Mouse (Mus musculus) granulocyte monocyte progenitor cell, adult 5-6 weeks (primary cell): ENCODE results near the gene Plekhg5. TPM values are rescaled to one million over a fixed set of nuclear protein-coding genes. Genes with fewer than 3 reads are reported as not detected.
A peak's percentile ranks its signal among the peaks of the same experiment; 100 is the strongest.

Source experiments
- ATAC-seq: replicated peaks from 2 replicates; pipeline ENCODE4 v1.8.0; 2016; ENCODE audit warnings: mild to moderate bottlenecking, moderate TSS enrichment, inconsistent platforms; ENCODE audit not compliant: poor library complexity, severe bottlenecking
- total RNA-seq, 2 experiments: library from RNA; stranded (forward) in 1 of 2; stranded (reverse) in 1 of 2; fragments of 200-712, 200-1000 nt in 1 of 2; fragments of >200 nt in 1 of 2; fragmentation: Nextera tagmentation in 1 of 2; gene quantifications; 2 replicates each; pipeline ENCODE4 v1.2.3; 2014 to 2017

The Plekhg5 gene
- total RNA-seq, 2 experiments from 2014 or later: 0.34 to 2.2 TPM

GRCm38 (mm10) chr4:152138497-152139260, 66.4 kb downstream of the Plekhg5 start:
- peak; percentile 85 for ATAC-seq

GRCm38 (mm10) chr4:152140441-152140840, 68.1 kb downstream of the Plekhg5 start:
- peak; percentile 53 for ATAC-seq

- no peak for ATAC-seq
Observed at GRCm38 (mm10) chr4:152141521-152142135, 69.3 kb downstream of the Plekhg5 start.

- no peak for ATAC-seq
Observed at GRCm38 (mm10) chr4:152143632-152144031, 71.3 kb downstream of the Plekhg5 start.

GRCm38 (mm10) chr4:152145473-152145872, 73.2 kb downstream of the Plekhg5 start:
- ATAC-seq: no peak

GRCm38 (mm10) chr4:152146033-152146827, 73.9 kb downstream of the Plekhg5 start:
- no peak for ATAC-seq

GRCm38 (mm10) chr4:152150546-152150945, 78.2 kb downstream of the Plekhg5 start:
- ATAC-seq: no peak

- ATAC-seq: no peak
Observed at GRCm38 (mm10) chr4:152151451-152151965, 79.2 kb downstream of the Plekhg5 start.

- ATAC-seq: peak; percentile 62
Observed at GRCm38 (mm10) chr4:152151966-152152544, 79.8 kb downstream of the Plekhg5 start, which contains the start of gene Espn. TSS of gene Espn (minus strand) at chr4:152152371.

- ATAC-seq: peak; percentile 68
Observed at GRCm38 (mm10) chr4:152153771-152154177, 81.5 kb downstream of the Plekhg5 start.

- no peak for ATAC-seq
Observed at GRCm38 (mm10) chr4:152155019-152155418, 82.7 kb downstream of the Plekhg5 start.

- peak; percentile 5; the same call in 1 of the 2 replicates for ATAC-seq
Observed at GRCm38 (mm10) chr4:152157779-152158584, 85.7 kb downstream of the Plekhg5 start.

- ATAC-seq: peak; percentile 26
Observed at GRCm38 (mm10) chr4:152158585-152159284, 86.4 kb downstream of the Plekhg5 start, which contains the start of gene Hes2. TSS of gene Hes2 (plus strand) at chr4:152158867.

GRCm38 (mm10) chr4:152159285-152159678, 87.0 kb downstream of the Plekhg5 start:
- ATAC-seq: peak; percentile 40

GRCm38 (mm10) chr4:152160748-152161147, 88.5 kb downstream of the Plekhg5 start:
- no peak for ATAC-seq

- ATAC-seq: no peak
Observed at GRCm38 (mm10) chr4:152161601-152162000, 89.3 kb downstream of the Plekhg5 start.

GRCm38 (mm10) chr4:152162748-152163147, 90.5 kb downstream of the Plekhg5 start:
- no peak for ATAC-seq
